Mouse (Mus musculus) olfactory bulb, adult 2 months (tissue): ENCODE measurements around the gene Gpr89.

Source experiments
- CTCF ChIP-seq: fragments of 200-500 bp; IDR thresholded peaks from 2 replicates; pipeline ENCODE4 v1.5.1; 2012; ENCODE audit warnings: low read depth, mild to moderate bottlenecking, low read length, moderate library complexity; ENCODE audit not compliant: insufficient read depth
- POLR2A ChIP-seq: fragments of 200-500 bp; IDR thresholded peaks from 2 replicates; pipeline ENCODE4 v1.6.1; 2012; ENCODE audit warnings: mild to moderate bottlenecking, low read depth, low read length, moderate library complexity; ENCODE audit not compliant: insufficient read depth

GRCm38 (mm10) chr3:96938738-96939137 lies 33.6 kb upstream of the Gpr89 start:
- TF ChIP-seq CTCF (peak; percentile 79), POLR2A (no peak)
